Mouse (Mus musculus): ENCODE measurements at regions not wholly inside any gene's neighbourhood (a gene's known extent, or its start where the extent isn't known, plus 50 kb on each side); places are given as distances from the start of the nearest gene placed in this dataset.

- no peaks in the 10 kb centered on the region for H3K27me3 ChIP-seq (replicated peaks; ENCODE audit: control insufficient read depth, insufficient read depth, low read length)
- no peak for ATAC-seq
- 87% methylated on average over 3 of the region's 3 CpGs for WGBS
- H3K4me1 ChIP-seq (ENCODE audit: control insufficient read depth, insufficient read depth, low read length) = no peaks in the 10 kb centered on the region
- H3K4me3 ChIP-seq (ENCODE audit: low read depth, low read length) = no peak overlapping the region
- no peaks in the 10 kb centered on the region for H3K9me3 ChIP-seq (replicated peaks; ENCODE audit: control insufficient read depth, low read length)
- H3K9ac ChIP-seq (ENCODE audit: low read length) = no peak overlapping the region
- no peak for DNase-seq (ENCODE audit: low spot score)
- no peaks in the 10 kb centered on the region for H3K36me3 ChIP-seq (ENCODE audit: control insufficient read depth, insufficient read depth, low read length)
- H3K27ac ChIP-seq (ENCODE audit: low read depth, low read length) = no peak overlapping the region
- no peak overlapping the region for H3K4me2 ChIP-seq (ENCODE audit: low read length)
Observed at GRCm38 (mm10) chr17:50439365-50439764, 69.8 kb upstream of the Plcl2 start.

- H3K9me3 ChIP-seq (replicated peaks; ENCODE audit: control insufficient read depth, low read length) = no peaks in the 10 kb centered on the region
- no peak overlapping the region for H3K27ac ChIP-seq (ENCODE audit: low read depth, low read length)
- H3K4me3 ChIP-seq (ENCODE audit: low read depth, low read length) = no peak overlapping the region
- 90% methylated on average over 5 of the region's 5 CpGs for WGBS
- H3K4me1 ChIP-seq (ENCODE audit: control insufficient read depth, insufficient read depth, low read length) = no peaks in the 10 kb centered on the region
- ATAC-seq (no peak), DNase-seq (ENCODE audit: low spot score) (no peak)
- H3K9ac ChIP-seq (ENCODE audit: low read length) = no peak overlapping the region
- no peaks in the 10 kb centered on the region for H3K27me3 ChIP-seq (replicated peaks; ENCODE audit: control insufficient read depth, insufficient read depth, low read length)
- H3K4me2 ChIP-seq (ENCODE audit: low read length) = no peak overlapping the region
- no peaks in the 10 kb centered on the region for H3K36me3 ChIP-seq (ENCODE audit: control insufficient read depth, insufficient read depth, low read length)
Observed at GRCm38 (mm10) chr17:50442062-50442461, 67.1 kb upstream of the Plcl2 start.

DNA sequence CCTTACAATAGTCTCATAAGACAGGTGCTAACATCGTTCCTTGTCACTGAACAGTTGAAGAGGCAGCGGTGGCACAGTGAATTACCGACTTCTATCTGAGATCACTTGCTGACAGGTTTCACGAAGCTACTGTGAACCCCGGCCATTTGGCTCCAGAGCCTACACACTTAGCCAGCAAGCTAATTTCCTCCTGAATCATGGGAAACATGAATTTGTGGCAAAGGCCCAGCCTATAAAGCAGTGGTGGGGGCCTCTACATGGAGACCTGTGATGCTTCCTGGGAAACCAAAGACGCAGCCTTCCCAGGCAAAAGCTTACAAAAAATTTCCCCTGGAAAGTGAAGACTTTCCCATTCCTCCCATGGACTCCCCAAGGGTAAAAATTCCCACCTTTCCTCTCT is 66.3 kb upstream of the Plcl2 start:
- H3K4me3 ChIP-seq (ENCODE audit: low read depth, low read length) = no peak overlapping the region
- 89% methylated on average over 6 of the region's 6 CpGs for WGBS
- H3K4me2 ChIP-seq (ENCODE audit: low read length) = no peak overlapping the region
- H3K27ac ChIP-seq (ENCODE audit: low read depth, low read length) = no peak overlapping the region
- H3K9me3 ChIP-seq (replicated peaks; ENCODE audit: control insufficient read depth, low read length) = no peaks in the 10 kb centered on the region
- H3K9ac ChIP-seq (ENCODE audit: low read length) = no peak overlapping the region
- no peaks in the 10 kb centered on the region for H3K27me3 ChIP-seq (replicated peaks; ENCODE audit: control insufficient read depth, insufficient read depth, low read length)
- no peak for DNase-seq (ENCODE audit: low spot score)
- no peaks in the 10 kb centered on the region for H3K36me3 ChIP-seq (ENCODE audit: control insufficient read depth, insufficient read depth, low read length)
- 0 out of 2 replicates have a peak, but pooled peaks have one; percentile 10 for ATAC-seq
- H3K4me1 ChIP-seq (ENCODE audit: control insufficient read depth, insufficient read depth, low read length) = no peaks in the 10 kb centered on the region

GRCm38 (mm10) chr17:50443376-50444022 is 65.7 kb upstream of the Plcl2 start:
- no peak overlapping the region for H3K27ac ChIP-seq (ENCODE audit: low read depth, low read length)
- H3K27me3 ChIP-seq (replicated peaks; ENCODE audit: control insufficient read depth, insufficient read depth, low read length) = no peaks in the 10 kb centered on the region
- no peak overlapping the region for H3K4me2 ChIP-seq (ENCODE audit: low read length)
- no peak overlapping the region for H3K4me3 ChIP-seq (ENCODE audit: low read depth, low read length)
- H3K36me3 ChIP-seq (ENCODE audit: control insufficient read depth, insufficient read depth, low read length) = no peaks in the 10 kb centered on the region
- peak; percentile 27 for DNase-seq (ENCODE audit: low spot score)
- H3K9me3 ChIP-seq (replicated peaks; ENCODE audit: control insufficient read depth, low read length) = no peaks in the 10 kb centered on the region
- no peak overlapping the region for H3K9ac ChIP-seq (ENCODE audit: low read length)
- WGBS = 74% methylated on average over 6 of the region's 6 CpGs
- ATAC-seq = peak; percentile 29; the same call in 1 of the 2 replicates
- no peaks in the 10 kb centered on the region for H3K4me1 ChIP-seq (ENCODE audit: control insufficient read depth, insufficient read depth, low read length)

GRCm38 (mm10) chr17:50444023-50444389 is 65.2 kb upstream of the Plcl2 start:
- H3K4me3 ChIP-seq (ENCODE audit: low read depth, low read length) = no peak overlapping the region
- H3K4me2 ChIP-seq (ENCODE audit: low read length) = no peak overlapping the region
- no peak overlapping the region for H3K27ac ChIP-seq (ENCODE audit: low read depth, low read length)
- 80% methylated on average over 1 of the region's 1 CpGs for WGBS
- H3K36me3 ChIP-seq (ENCODE audit: control insufficient read depth, insufficient read depth, low read length) = no peaks in the 10 kb centered on the region
- H3K4me1 ChIP-seq (ENCODE audit: control insufficient read depth, insufficient read depth, low read length) = no peaks in the 10 kb centered on the region
- H3K27me3 ChIP-seq (replicated peaks; ENCODE audit: control insufficient read depth, insufficient read depth, low read length) = no peaks in the 10 kb centered on the region
- no peak for ATAC-seq
- H3K9me3 ChIP-seq (replicated peaks; ENCODE audit: control insufficient read depth, low read length) = no peaks in the 10 kb centered on the region
- no peak for DNase-seq (ENCODE audit: low spot score)
- H3K9ac ChIP-seq (ENCODE audit: low read length) = no peak overlapping the region

DNA sequence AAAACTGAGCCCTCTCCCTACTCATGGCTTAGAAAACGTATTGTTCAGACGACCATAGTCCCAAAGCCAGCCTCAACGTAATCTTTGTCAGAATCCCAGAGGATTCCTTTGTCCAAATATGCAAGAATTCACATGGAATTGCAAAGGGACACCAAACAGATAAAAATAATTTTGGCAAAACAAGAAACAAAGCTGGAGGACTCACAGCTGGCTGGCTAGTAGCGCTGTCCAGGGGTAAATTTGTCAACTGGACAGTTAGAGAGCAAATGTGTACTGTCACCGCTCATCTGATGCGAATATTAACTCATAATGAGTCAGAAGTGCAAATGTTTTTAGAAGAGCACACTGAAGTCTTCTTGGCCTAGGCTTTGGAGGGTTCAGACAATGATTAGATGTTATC is 60.5 kb upstream of the Plcl2 start:
- Histone ChIP-seq H3K36me3 (ENCODE audit: control insufficient read depth, insufficient read depth, low read length) (no peaks in the 10 kb centered on the region), H3K9ac (ENCODE audit: low read length) (no peak overlapping the region), H3K4me3 (ENCODE audit: low read depth, low read length) (no peak overlapping the region), H3K27ac (ENCODE audit: low read depth, low read length) (no peak overlapping the region), H3K27me3 (replicated peaks; ENCODE audit: control insufficient read depth, insufficient read depth, low read length) (no peaks in the 10 kb centered on the region), H3K4me1 (ENCODE audit: control insufficient read depth, insufficient read depth, low read length) (no peaks in the 10 kb centered on the region), H3K9me3 (replicated peaks; ENCODE audit: control insufficient read depth, low read length) (no peaks in the 10 kb centered on the region), H3K4me2 (ENCODE audit: low read length) (no peak overlapping the region)
- DNase-seq (ENCODE audit: low spot score) (no peak), ATAC-seq (no peak)
- WGBS = 82% methylated on average over 6 of the region's 6 CpGs

DNA sequence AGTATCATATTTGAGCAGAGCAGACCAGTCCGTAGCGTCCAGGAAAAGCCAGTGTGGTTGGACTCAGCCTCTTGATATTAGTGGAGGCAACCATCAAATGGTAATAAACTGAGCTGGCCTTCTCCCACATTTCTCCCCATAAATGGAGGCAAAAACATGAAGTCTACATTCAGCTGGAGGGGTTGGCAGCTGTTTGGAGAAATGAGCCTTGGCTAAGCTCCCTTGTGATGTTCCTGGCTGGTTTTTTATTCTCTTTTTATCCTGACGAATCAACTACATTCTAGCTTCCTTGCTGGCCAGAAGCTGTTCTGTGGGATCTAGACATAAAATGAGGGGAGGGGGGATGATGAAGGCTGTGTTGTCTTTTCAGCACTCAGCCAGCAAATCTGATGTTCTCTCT is 57.6 kb upstream of the Plcl2 start:
- no peak for DNase-seq (ENCODE audit: low spot score)
- H3K4me3 ChIP-seq (ENCODE audit: low read depth, low read length) = no peak overlapping the region
- 94% methylated on average over 3 of the region's 3 CpGs for WGBS
- H3K36me3 ChIP-seq (ENCODE audit: control insufficient read depth, insufficient read depth, low read length) = no peaks in the 10 kb centered on the region
- no peak overlapping the region for H3K9ac ChIP-seq (ENCODE audit: low read length)
- no peaks in the 10 kb centered on the region for H3K9me3 ChIP-seq (replicated peaks; ENCODE audit: control insufficient read depth, low read length)
- H3K27ac ChIP-seq (ENCODE audit: low read depth, low read length) = no peak overlapping the region
- H3K4me1 ChIP-seq (ENCODE audit: control insufficient read depth, insufficient read depth, low read length) = no peaks in the 10 kb centered on the region
- H3K27me3 ChIP-seq (replicated peaks; ENCODE audit: control insufficient read depth, insufficient read depth, low read length) = no peaks in the 10 kb centered on the region
- no peak for ATAC-seq
- no peak overlapping the region for H3K4me2 ChIP-seq (ENCODE audit: low read length)

DNA sequence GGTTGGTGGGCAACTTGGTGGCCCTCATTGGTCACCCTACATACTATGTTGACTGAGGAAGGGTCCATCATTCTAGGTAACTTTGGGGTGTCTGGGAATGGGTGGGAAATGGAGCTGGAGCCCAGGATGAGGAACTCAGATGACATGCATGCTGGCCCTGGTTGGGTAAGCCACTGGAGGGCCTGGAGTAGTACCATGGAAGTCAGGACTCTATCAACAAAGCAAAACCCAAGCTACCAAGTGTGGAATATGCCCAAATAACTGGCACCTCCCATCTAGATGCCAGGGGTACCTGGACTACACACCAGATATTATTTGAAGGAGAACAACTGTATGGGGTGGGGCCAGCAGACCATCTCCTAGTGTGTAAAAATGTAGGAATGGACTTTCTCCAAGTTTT is 55.7 kb upstream of the Plcl2 start:
- Histone ChIP-seq H3K27ac (ENCODE audit: low read depth, low read length) (no peak overlapping the region), H3K9me3 (replicated peaks; ENCODE audit: control insufficient read depth, low read length) (no peaks in the 10 kb centered on the region), H3K4me3 (ENCODE audit: low read depth, low read length) (no peak overlapping the region), H3K4me1 (ENCODE audit: control insufficient read depth, insufficient read depth, low read length) (no peaks in the 10 kb centered on the region), H3K36me3 (ENCODE audit: control insufficient read depth, insufficient read depth, low read length) (no peaks in the 10 kb centered on the region), H3K9ac (ENCODE audit: low read length) (no peak overlapping the region), H3K27me3 (replicated peaks; ENCODE audit: control insufficient read depth, insufficient read depth, low read length) (no peaks in the 10 kb centered on the region), H3K4me2 (ENCODE audit: low read length) (no peak overlapping the region)
- DNase-seq (ENCODE audit: low spot score) (no peak), ATAC-seq (no peak)

DNA sequence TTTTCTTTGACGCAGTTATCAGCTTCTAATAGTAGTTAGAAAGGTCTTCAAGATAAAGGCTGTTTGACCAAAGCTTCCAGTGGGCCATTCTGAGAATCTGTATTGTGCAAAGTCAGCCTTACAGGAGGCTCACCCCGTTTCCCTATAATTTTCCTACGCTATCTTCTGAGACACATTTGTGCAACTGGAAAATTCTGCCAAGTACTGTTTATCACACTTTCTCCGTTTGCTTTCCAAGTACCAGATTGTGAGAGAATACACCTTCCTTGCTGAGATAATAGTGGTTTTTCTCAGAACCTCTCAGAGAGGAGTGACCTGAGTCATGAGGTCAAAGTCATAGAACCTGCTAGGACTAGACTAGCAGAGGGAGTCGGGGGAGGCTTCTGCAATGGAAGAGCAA is 55.2 kb upstream of the Plcl2 start:
- H3K4me2 ChIP-seq (ENCODE audit: low read length) = no peak overlapping the region
- H3K36me3 ChIP-seq (ENCODE audit: control insufficient read depth, insufficient read depth, low read length) = no peaks in the 10 kb centered on the region
- no peaks in the 10 kb centered on the region for H3K4me1 ChIP-seq (ENCODE audit: control insufficient read depth, insufficient read depth, low read length)
- DNase-seq (ENCODE audit: low spot score) (no peak), ATAC-seq (no peak)
- no peak overlapping the region for H3K9ac ChIP-seq (ENCODE audit: low read length)
- H3K27me3 ChIP-seq (replicated peaks; ENCODE audit: control insufficient read depth, insufficient read depth, low read length) = no peaks in the 10 kb centered on the region
- H3K9me3 ChIP-seq (replicated peaks; ENCODE audit: control insufficient read depth, low read length) = no peaks in the 10 kb centered on the region
- WGBS = 85% methylated on average over 5 of the region's 5 CpGs
- no peak overlapping the region for H3K27ac ChIP-seq (ENCODE audit: low read depth, low read length)
- no peak overlapping the region for H3K4me3 ChIP-seq (ENCODE audit: low read depth, low read length)

Measured in forebrain, embryonic 14.5 days (tissue).